Mouse (Mus musculus) kidney, embryonic 14.5 days (tissue): ENCODE results near the gene Rgn. TPM values are rescaled to one million over a fixed set of nuclear protein-coding genes. Genes with fewer than 3 reads are reported as not detected.

ENCODE experiments used
- ATAC-seq: fragments of 200-750 bp; cut with Nextera tagmentation; 2 replicates; pipeline ENCODE4 v1.8.0; 2017; ENCODE audit warnings: moderate number of reproducible peaks, mild to moderate bottlenecking, moderate TSS enrichment, moderate library complexity; ENCODE audit not compliant: low FRiP score, low TSS enrichment
- H3K27ac ChIP-seq: fragments of 300-500 bp; sonication (generic); 2 replicates; pipeline ENCODE4 v1.5.1; 2014; ENCODE audit warnings: low read depth, mild to moderate bottlenecking, low read length, moderate library complexity, mixed read lengths
- H3K27me3 ChIP-seq: fragments of 300-500 bp; sonication (generic); 2 replicates; pipeline ENCODE4 v1.6.1; 2014; ENCODE audit warnings: mild to moderate bottlenecking, low read length; ENCODE audit not compliant: control insufficient read depth, insufficient read depth
- H3K36me3 ChIP-seq: fragments of 300-500 bp; sonication (generic); 2 replicates; pipeline ENCODE4 v1.6.1; 2014; ENCODE audit warnings: low read length, mixed read lengths; ENCODE audit not compliant: control insufficient read depth, insufficient read depth
- H3K4me1 ChIP-seq: fragments of 300-500 bp; sonication (generic); 2 replicates; pipeline ENCODE4 v1.6.1; 2014; ENCODE audit warnings: low read length, mixed read lengths; ENCODE audit not compliant: control insufficient read depth, insufficient read depth
- H3K4me2 ChIP-seq: fragments of 300-500 bp; sonication (generic); replicated peaks from 2 replicates; pipeline ENCODE4 v1.6.1; 2014; ENCODE audit warnings: low read depth, mild to moderate bottlenecking, low read length
- H3K4me3 ChIP-seq: fragments of 300-500 bp; sonication (generic); 2 replicates; pipeline ENCODE4 v1.5.1; 2014; ENCODE audit warnings: mild to moderate bottlenecking, low read length
- H3K9ac ChIP-seq: fragments of 300-500 bp; sonication (generic); 2 replicates; pipeline ENCODE4 v1.6.1; 2014; ENCODE audit warnings: low read depth, mild to moderate bottlenecking, low read length, moderate library complexity
- H3K9me3 ChIP-seq: fragments of 300-500 bp; sonication (generic); 2 replicates; pipeline ENCODE4 v1.6.1; 2016; ENCODE audit warnings: low read length; ENCODE audit not compliant: control insufficient read depth
- WGBS: fragments of 180-500 bp; shearing (Covaris S2); extraction: QIAGEN DNeasy Blood & Tissue Kit; methylation state at CpG from one replicate; pipeline ENCODE4 v1.1.7; 2014; 5-methylcytosine and 5-hydroxymethylcytosine counted together
- polyA plus RNA-seq: library from polyadenylated mRNA; unstranded; fragments of >200 nt; fragmentation: Nextera tagmentation; extraction: Ambion mirVana; gene quantifications from 2 replicates; pipeline ENCODE4 v1.2.1, GENCODE M21; 2014

Rgn gene
- polyA plus RNA-seq = 5.9 and 6.2 TPM in 2 replicates

GRCm38 (mm10) chrX:20549532-20549931, at the start of gene Rgn:
Rgn (plus strand) TSS chrX:20549787.
- ATAC-seq = no peak
- 60% methylated on average over 3 of the region's 3 CpGs for WGBS
- no peak within 1 kb of the TSS; the same call in 1 of the 2 replicates for H3K4me3 ChIP-seq

GRCm38 (mm10) chrX:20520290-20520939, 29.2 kb upstream of the Rgn start:
- ATAC-seq = no peak
- no peaks in the 10 kb centered on the region for H3K9me3 ChIP-seq
- H3K4me1 ChIP-seq = no peaks in the 10 kb centered on the region
- no peak overlapping the region for H3K4me2 ChIP-seq
- WGBS = 83% methylated on average over 7 of the region's 7 CpGs
- no peak overlapping the region for H3K27ac ChIP-seq
- no peak overlapping the region for H3K9ac ChIP-seq
- H3K27me3 ChIP-seq = no peaks in the 10 kb centered on the region
- H3K4me3 ChIP-seq = no peak overlapping the region
- H3K36me3 ChIP-seq = peaks cover 4% of the 10 kb centered on the region; the same call in 1 of the 2 replicates

More at GRCm38 (mm10) chrX:20549532-20549931, at the start of gene Rgn:
- H3K27ac ChIP-seq = no peak within 1 kb of the TSS; the same call in 1 of the 2 replicates
- no peaks in the 10 kb centered on the region for H3K36me3 ChIP-seq
- no peaks in the 10 kb centered on the region for H3K27me3 ChIP-seq
- H3K4me1 ChIP-seq = no peaks in the 10 kb centered on the region
- peak within 1 kb of the TSS; percentile 41 for H3K4me2 ChIP-seq
- no peaks in the 10 kb centered on the region for H3K9me3 ChIP-seq
- peak within 1 kb of the TSS; percentile 53; the same call in 1 of the 2 replicates for H3K9ac ChIP-seq

- H3K4me3 ChIP-seq = no peak overlapping the region
- H3K9me3 ChIP-seq = no peaks in the 10 kb centered on the region
- no peak overlapping the region for H3K4me2 ChIP-seq
- H3K27ac ChIP-seq = no peak overlapping the region
- H3K27me3 ChIP-seq = no peaks in the 10 kb centered on the region
- peaks cover 4% of the 10 kb centered on the region; the same call in 1 of the 2 replicates for H3K36me3 ChIP-seq
- ATAC-seq = no peak
- H3K9ac ChIP-seq = no peak overlapping the region
- no peaks in the 10 kb centered on the region for H3K4me1 ChIP-seq
Measured at GRCm38 (mm10) chrX:20521578-20521977, 28.0 kb upstream of the Rgn start.

- no peak overlapping the region for H3K27ac ChIP-seq
- no peaks in the 10 kb centered on the region for H3K9me3 ChIP-seq
- no peak overlapping the region for H3K4me3 ChIP-seq
- no peak overlapping the region for H3K9ac ChIP-seq
- no peak overlapping the region for H3K4me2 ChIP-seq
- WGBS = 52% methylated on average over 1 of the region's 1 CpGs
- no peaks in the 10 kb centered on the region for H3K36me3 ChIP-seq
- H3K27me3 ChIP-seq = no peaks in the 10 kb centered on the region
- no peak for ATAC-seq
- no peaks in the 10 kb centered on the region for H3K4me1 ChIP-seq
Measured at GRCm38 (mm10) chrX:20532621-20533020, 17.0 kb upstream of the Rgn start.

- Histone ChIP-seq H3K9ac (no peak overlapping the region), H3K27me3 (no peaks in the 10 kb centered on the region), H3K9me3 (no peaks in the 10 kb centered on the region), H3K4me3 (no peak overlapping the region), H3K4me2 (no peak overlapping the region), H3K36me3 (no peaks in the 10 kb centered on the region), H3K27ac (no peak overlapping the region), H3K4me1 (no peaks in the 10 kb centered on the region)
- 80% methylated on average over 3 of the region's 3 CpGs for WGBS
- no peak for ATAC-seq
Measured at GRCm38 (mm10) chrX:20543867-20544266, 5.7 kb upstream of the Rgn start.

- WGBS = 62% methylated on average over 5 of the region's 5 CpGs
- H3K9ac ChIP-seq = peak overlapping the region; percentile 53; the same call in 1 of the 2 replicates
- peak overlapping the region; percentile 41; the same call in 1 of the 2 replicates for H3K4me2 ChIP-seq
- no peaks in the 10 kb centered on the region for H3K27me3 ChIP-seq
- H3K4me1 ChIP-seq = no peaks in the 10 kb centered on the region
- H3K4me3 ChIP-seq = peak overlapping the region; percentile 28
- H3K27ac ChIP-seq = 0 out of 2 replicates have a peak overlapping the region, but pooled peaks have one; percentile 67
- no peak for ATAC-seq
- no peaks in the 10 kb centered on the region for H3K9me3 ChIP-seq
- no peaks in the 10 kb centered on the region for H3K36me3 ChIP-seq
Measured at GRCm38 (mm10) chrX:20547609-20548008, 2.0 kb upstream of the Rgn start.

GRCm38 (mm10) chrX:20548011-20548879, 1.3 kb upstream of the Rgn start:
- H3K27ac ChIP-seq = peak overlapping the region; percentile 67; the same call in 1 of the 2 replicates

GRCm38 (mm10) chrX:20548880-20549440, 627 bp upstream of the Rgn start:
- ATAC-seq = peak; percentile 4; the same call in 1 of the 2 replicates
- WGBS = 28% methylated on average over 1 of the region's 1 CpGs
- no peak overlapping the region for H3K9ac ChIP-seq
- H3K4me1 ChIP-seq = no peaks in the 10 kb centered on the region
- H3K36me3 ChIP-seq = no peaks in the 10 kb centered on the region
- peak overlapping the region; percentile 41 for H3K4me2 ChIP-seq
- no peaks in the 10 kb centered on the region for H3K27me3 ChIP-seq
- H3K9me3 ChIP-seq = no peaks in the 10 kb centered on the region
- H3K27ac ChIP-seq = no peak overlapping the region; the same call in 1 of the 2 replicates
- no peak overlapping the region for H3K4me3 ChIP-seq

More at GRCm38 (mm10) chrX:20548011-20548879, 1.3 kb upstream of the Rgn start:
- Histone ChIP-seq H3K4me3 (peak overlapping the region; percentile 28), H3K27me3 (no peaks in the 10 kb centered on the region), H3K4me1 (no peaks in the 10 kb centered on the region), H3K4me2 (peak overlapping the region; percentile 41), H3K9ac (peak overlapping the region; percentile 53; the same call in 1 of the 2 replicates), H3K9me3 (no peaks in the 10 kb centered on the region), H3K36me3 (no peaks in the 10 kb centered on the region)
- peak; percentile 62 for ATAC-seq
- 30% methylated on average over 24 of the region's 24 CpGs for WGBS
